Mouse (Mus musculus): ENCODE measurements around the gene Pde4dip. TPM values are rescaled to one million over a fixed set of nuclear protein-coding genes. Genes with fewer than 3 reads are reported as not detected.

Pde4dip gene
- polyA plus RNA-seq (2014; fragmentation: Nextera tagmentation; extraction: Ambion mirVana), result 27.6 and 29.1 TPM in 2 replicates

DNA sequence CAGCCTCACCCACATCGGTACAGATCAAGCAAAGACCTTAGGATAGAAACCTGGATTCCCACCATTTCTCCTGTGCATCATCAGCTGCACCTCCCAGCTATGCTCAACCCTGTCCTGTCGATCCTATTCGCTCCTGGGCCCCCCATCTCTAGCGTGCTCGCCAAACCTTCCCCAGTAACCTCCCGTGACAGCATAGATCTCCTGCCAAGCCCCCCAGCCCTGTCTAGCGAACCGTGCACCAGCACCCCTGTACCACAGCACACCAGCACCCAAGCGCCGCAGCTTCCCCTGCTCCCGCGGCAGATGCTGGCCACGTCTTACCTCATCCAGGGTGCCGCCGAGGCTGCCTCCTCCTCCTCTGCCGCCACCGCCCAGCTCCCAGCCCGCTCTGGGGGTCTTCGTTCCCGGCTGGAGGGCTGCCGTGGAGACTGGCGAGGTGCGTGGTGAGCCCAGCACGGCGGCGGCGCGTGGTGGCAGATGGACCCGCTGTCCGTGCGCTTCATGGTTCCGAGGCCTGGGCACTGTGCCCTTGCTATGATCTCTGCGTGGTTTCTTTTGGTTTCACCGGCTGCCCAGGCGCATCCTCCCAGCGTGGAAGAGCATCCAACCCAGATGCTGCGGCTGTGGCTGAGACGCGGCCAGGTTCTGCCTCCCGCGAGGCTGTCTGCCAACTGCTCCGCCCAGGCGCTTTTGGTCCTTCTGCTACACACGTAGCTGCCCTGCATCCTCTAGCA, at the start of gene Pde4dip:
Gene Pde4dip, minus strand, starts transcription at position 540 of the 734 bp plus-strand sequence.
- DNase-seq (ENCODE audit: low spot score, missing footprints), result peak; percentile 94
- no peaks in the 10 kb centered on the region for H3K4me1 ChIP-seq (ENCODE audit: control insufficient read depth, insufficient read depth, low read length)
- H3K9me3 ChIP-seq (ENCODE audit: control insufficient read depth, low read length), result no peaks in the 10 kb centered on the region
- peak within 1 kb of the TSS; percentile 47 for H3K4me3 ChIP-seq (ENCODE audit: low read depth, low read length)
- ATAC-seq (ENCODE audit: low FRiP score), result peak; percentile 70
- no peaks in the 10 kb centered on the region for H3K36me3 ChIP-seq (ENCODE audit: control insufficient read depth, insufficient read depth, low read length)
- H3K27ac ChIP-seq (ENCODE audit: low read depth, low read length), result no peak within 1 kb of the TSS
- H3K27me3 ChIP-seq (ENCODE audit: control insufficient read depth, insufficient read depth, low read length), result peaks cover 12% of the 10 kb centered on the region
- peak within 1 kb of the TSS; percentile 95 for H3K4me2 ChIP-seq
- peak within 1 kb of the TSS; percentile 67 for H3K9ac ChIP-seq (ENCODE audit: low read length)
- 1% methylated on average over 43 of the region's 44 CpGs for WGBS

GRCm38 (mm10) chr3:97937945-97938266, 49.4 kb upstream of the Pde4dip start:
- WGBS, result 45% methylated on average over 6 of the region's 6 CpGs
- Histone ChIP-seq H3K27ac (ENCODE audit: low read depth, low read length) (no peak overlapping the region; the same call in 1 of the 2 replicates), H3K4me1 (ENCODE audit: control insufficient read depth, insufficient read depth, low read length) (peaks cover 59% of the 10 kb centered on the region)

DNA sequence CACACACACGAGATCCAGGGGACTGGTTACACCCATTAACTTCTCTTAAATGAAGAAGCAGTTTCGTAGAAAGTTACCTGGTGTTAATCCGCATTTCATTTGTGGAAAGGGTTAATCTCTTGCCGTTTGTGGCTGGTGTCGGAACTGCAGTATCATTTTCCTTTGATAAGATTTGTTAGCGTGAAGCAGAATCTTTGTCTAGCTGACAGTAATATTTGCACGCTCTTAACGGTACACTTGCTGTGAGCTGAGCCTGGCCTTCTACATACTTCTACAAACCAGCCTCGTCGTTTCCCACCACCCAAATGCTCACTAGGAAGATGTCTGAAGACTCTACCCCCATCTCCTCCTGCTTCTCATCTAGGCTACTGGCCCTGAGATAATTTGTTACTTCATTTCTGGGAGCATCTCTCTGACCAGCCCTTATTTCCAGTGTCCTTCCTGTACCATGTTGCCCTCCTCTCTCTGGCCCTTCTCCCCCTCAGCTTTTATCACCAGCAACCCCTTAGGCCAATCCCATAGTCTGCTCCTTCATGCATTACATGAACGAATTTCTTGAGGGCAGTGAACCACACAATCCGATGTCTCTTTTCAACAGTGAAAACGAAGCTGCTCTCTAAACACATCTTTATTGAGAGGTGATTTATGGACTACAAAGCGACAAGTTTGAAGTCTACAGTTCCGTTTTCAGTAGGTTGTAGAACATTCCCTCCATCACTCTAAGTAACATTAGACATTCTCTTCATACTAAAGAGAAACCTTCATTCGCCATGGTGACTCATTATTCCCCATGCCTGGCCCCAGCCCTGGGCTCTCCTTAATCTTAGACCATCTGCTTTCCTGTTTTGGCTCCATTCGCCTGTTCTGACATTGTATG, 48.8 kb upstream of the Pde4dip start:
- no peaks in the 10 kb centered on the region for H3K36me3 ChIP-seq (ENCODE audit: control insufficient read depth, insufficient read depth, low read length)
- H3K27ac ChIP-seq (ENCODE audit: low read depth, low read length), result no peak overlapping the region
- peak; percentile 91 for DNase-seq (ENCODE audit: low spot score, missing footprints)
- no peak overlapping the region for H3K4me3 ChIP-seq (ENCODE audit: low read depth, low read length)
- 29% methylated on average over 17 of the region's 17 CpGs for WGBS
- no peak overlapping the region for H3K9ac ChIP-seq (ENCODE audit: low read length)
- peaks cover 56% of the 10 kb centered on the region for H3K4me1 ChIP-seq (ENCODE audit: control insufficient read depth, insufficient read depth, low read length)
- ATAC-seq (ENCODE audit: low FRiP score), result no peak
- H3K9me3 ChIP-seq (ENCODE audit: control insufficient read depth, low read length), result no peaks in the 10 kb centered on the region
- H3K27me3 ChIP-seq (ENCODE audit: control insufficient read depth, insufficient read depth, low read length), result peaks cover 6% of the 10 kb centered on the region
- no peak overlapping the region for H3K4me2 ChIP-seq

More at GRCm38 (mm10) chr3:97937945-97938266, 49.4 kb upstream of the Pde4dip start:
- Histone ChIP-seq H3K36me3 (ENCODE audit: control insufficient read depth, insufficient read depth, low read length) (no peaks in the 10 kb centered on the region), H3K27me3 (ENCODE audit: control insufficient read depth, insufficient read depth, low read length) (peaks cover 5% of the 10 kb centered on the region), H3K9me3 (ENCODE audit: control insufficient read depth, low read length) (no peaks in the 10 kb centered on the region), H3K4me2 (no peak overlapping the region), H3K9ac (ENCODE audit: low read length) (no peak overlapping the region), H3K4me3 (ENCODE audit: low read depth, low read length) (no peak overlapping the region)
- ATAC-seq (ENCODE audit: low FRiP score) (no peak), DNase-seq (ENCODE audit: low spot score, missing footprints) (no peak)

- Histone ChIP-seq H3K36me3 (ENCODE audit: control insufficient read depth, insufficient read depth, low read length) (no peaks in the 10 kb centered on the region), H3K4me3 (ENCODE audit: low read depth, low read length) (no peak overlapping the region), H3K27ac (ENCODE audit: low read depth, low read length) (no peak overlapping the region), H3K4me2 (no peak overlapping the region), H3K9me3 (ENCODE audit: control insufficient read depth, low read length) (no peaks in the 10 kb centered on the region), H3K27me3 (ENCODE audit: control insufficient read depth, insufficient read depth, low read length) (peaks cover 6% of the 10 kb centered on the region), H3K9ac (ENCODE audit: low read length) (no peak overlapping the region), H3K4me1 (ENCODE audit: control insufficient read depth, insufficient read depth, low read length) (peaks cover 31% of the 10 kb centered on the region)
- DNase-seq (ENCODE audit: low spot score, missing footprints), result peak; percentile 77
- WGBS, result 87% methylated on average over 6 of the region's 6 CpGs
- no peak for ATAC-seq (ENCODE audit: low FRiP score)
Measured at GRCm38 (mm10) chr3:97934331-97935300, 46.1 kb upstream of the Pde4dip start.

DNA sequence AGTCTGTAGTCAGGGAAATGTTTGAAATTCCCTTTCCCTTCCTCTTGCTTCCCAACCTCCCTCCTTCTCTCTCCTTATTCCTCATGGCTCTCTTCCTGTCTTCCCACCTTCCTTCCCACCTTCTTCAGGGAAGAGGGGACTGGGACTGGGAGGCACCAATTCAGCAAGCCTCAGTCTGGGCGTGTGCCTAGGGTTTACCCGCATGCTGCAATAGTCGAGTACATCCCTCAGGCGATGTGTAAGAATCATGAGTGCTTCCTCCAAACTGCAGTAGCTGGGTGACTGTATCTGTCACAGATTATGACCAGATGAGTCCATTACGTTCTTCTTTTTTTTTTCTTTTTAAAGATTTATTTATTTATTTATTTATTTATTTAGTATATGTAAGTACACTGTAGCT, 45.3 kb upstream of the Pde4dip start:
- no peaks in the 10 kb centered on the region for H3K9me3 ChIP-seq (ENCODE audit: control insufficient read depth, low read length)
- no peak overlapping the region for H3K27ac ChIP-seq (ENCODE audit: low read depth, low read length)
- H3K9ac ChIP-seq (ENCODE audit: low read length), result no peak overlapping the region
- H3K4me1 ChIP-seq (ENCODE audit: control insufficient read depth, insufficient read depth, low read length), result peaks cover 23% of the 10 kb centered on the region
- no peak for ATAC-seq (ENCODE audit: low FRiP score)
- DNase-seq (ENCODE audit: low spot score, missing footprints), result peak; percentile 77
- no peak overlapping the region for H3K4me2 ChIP-seq
- no peaks in the 10 kb centered on the region for H3K36me3 ChIP-seq (ENCODE audit: control insufficient read depth, insufficient read depth, low read length)
- 80% methylated on average over 5 of the region's 5 CpGs for WGBS
- H3K27me3 ChIP-seq (ENCODE audit: control insufficient read depth, insufficient read depth, low read length), result peaks cover 6% of the 10 kb centered on the region
- H3K4me3 ChIP-seq (ENCODE audit: low read depth, low read length), result no peak overlapping the region

DNA sequence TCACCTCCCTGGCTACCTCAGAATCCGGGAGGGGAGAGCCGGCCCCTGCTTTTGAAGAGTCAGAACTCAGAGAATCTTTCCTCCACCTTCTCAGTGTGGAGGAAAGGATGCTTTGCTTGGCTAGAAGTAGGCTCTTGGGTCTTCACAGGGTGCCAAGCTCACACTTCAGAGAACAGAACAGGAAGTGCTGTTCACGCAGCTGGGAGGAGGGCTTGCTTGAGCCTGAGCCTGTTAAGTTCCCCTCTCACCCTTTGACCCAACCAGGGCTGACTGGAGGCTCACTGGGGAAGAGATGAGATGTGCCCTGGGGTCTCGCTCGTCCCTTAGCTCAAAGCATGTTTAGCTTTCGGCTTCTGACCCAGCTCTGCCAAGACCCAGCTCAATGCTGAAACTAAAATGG, 44.7 kb upstream of the Pde4dip start:
- WGBS, result 24% methylated on average over 6 of the region's 6 CpGs
- H3K4me2 ChIP-seq, result no peak overlapping the region
- ATAC-seq (ENCODE audit: low FRiP score) (no peak), DNase-seq (ENCODE audit: low spot score, missing footprints) (peak; percentile 80)
- H3K4me3 ChIP-seq (ENCODE audit: low read depth, low read length), result no peak overlapping the region
- H3K27me3 ChIP-seq (ENCODE audit: control insufficient read depth, insufficient read depth, low read length), result peaks cover 6% of the 10 kb centered on the region
- no peak overlapping the region for H3K27ac ChIP-seq (ENCODE audit: low read depth, low read length)
- no peak overlapping the region for H3K9ac ChIP-seq (ENCODE audit: low read length)
- H3K9me3 ChIP-seq (ENCODE audit: control insufficient read depth, low read length), result no peaks in the 10 kb centered on the region
- H3K4me1 ChIP-seq (ENCODE audit: control insufficient read depth, insufficient read depth, low read length), result peaks cover 20% of the 10 kb centered on the region
- no peaks in the 10 kb centered on the region for H3K36me3 ChIP-seq (ENCODE audit: control insufficient read depth, insufficient read depth, low read length)

DNA sequence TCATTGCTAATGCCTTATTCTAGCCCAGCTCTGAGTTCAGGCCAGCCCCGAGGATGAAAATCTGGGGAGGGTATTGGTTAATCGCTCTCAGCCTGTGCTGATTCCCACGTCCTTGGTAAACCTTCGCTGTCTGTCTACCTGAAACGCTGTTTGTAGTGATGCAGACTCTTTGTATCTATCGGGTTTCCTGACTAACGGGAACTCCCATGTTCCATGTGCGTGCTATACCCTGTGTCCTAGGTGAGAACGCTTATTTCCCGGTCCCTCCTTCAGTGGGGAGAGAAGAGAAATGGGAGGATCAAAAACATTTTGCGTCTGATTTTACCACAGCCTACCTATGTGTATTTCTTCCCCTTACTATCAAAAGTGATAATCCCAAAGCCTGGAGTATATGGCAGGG, 44.3 kb upstream of the Pde4dip start:
- peaks cover 15% of the 10 kb centered on the region for H3K4me1 ChIP-seq (ENCODE audit: control insufficient read depth, insufficient read depth, low read length)
- ATAC-seq (ENCODE audit: low FRiP score), result no peak
- no peak overlapping the region for H3K4me3 ChIP-seq (ENCODE audit: low read depth, low read length)
- peak; percentile 81 for DNase-seq (ENCODE audit: low spot score, missing footprints)
- H3K27me3 ChIP-seq (ENCODE audit: control insufficient read depth, insufficient read depth, low read length), result peaks cover 6% of the 10 kb centered on the region
- 46% methylated on average over 11 of the region's 11 CpGs for WGBS
- no peak overlapping the region for H3K27ac ChIP-seq (ENCODE audit: low read depth, low read length)
- H3K9me3 ChIP-seq (ENCODE audit: control insufficient read depth, low read length), result no peaks in the 10 kb centered on the region
- H3K4me2 ChIP-seq, result no peak overlapping the region
- no peak overlapping the region for H3K9ac ChIP-seq (ENCODE audit: low read length)
- H3K36me3 ChIP-seq (ENCODE audit: control insufficient read depth, insufficient read depth, low read length), result no peaks in the 10 kb centered on the region

DNA sequence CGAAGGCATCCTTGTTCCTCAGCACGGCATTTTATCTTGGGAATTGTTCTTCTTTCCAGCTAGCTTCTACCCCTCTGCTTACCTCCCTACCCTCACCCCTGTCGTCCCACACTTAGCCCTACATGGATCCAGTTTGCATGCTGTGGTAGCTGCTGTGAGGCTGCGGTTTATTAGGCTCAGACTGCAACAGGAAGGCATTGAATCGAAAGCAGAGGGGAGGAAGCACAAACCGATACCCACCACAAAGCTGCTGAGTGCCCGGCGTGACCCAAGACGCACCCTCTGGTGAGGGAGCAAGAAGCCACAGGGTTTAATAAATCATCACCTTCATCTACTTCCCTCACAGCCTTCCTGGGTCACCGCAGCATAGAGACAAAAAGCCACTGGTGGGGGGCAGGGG, 43.6 kb upstream of the Pde4dip start:
- Histone ChIP-seq H3K9ac (ENCODE audit: low read length) (no peak overlapping the region), H3K9me3 (ENCODE audit: control insufficient read depth, low read length) (no peaks in the 10 kb centered on the region), H3K27me3 (ENCODE audit: control insufficient read depth, insufficient read depth, low read length) (peaks cover 6% of the 10 kb centered on the region), H3K27ac (ENCODE audit: low read depth, low read length) (no peak overlapping the region), H3K36me3 (ENCODE audit: control insufficient read depth, insufficient read depth, low read length) (no peaks in the 10 kb centered on the region), H3K4me1 (ENCODE audit: control insufficient read depth, insufficient read depth, low read length) (peaks cover 9% of the 10 kb centered on the region), H3K4me2 (no peak overlapping the region), H3K4me3 (ENCODE audit: low read depth, low read length) (no peak overlapping the region)
- ATAC-seq (ENCODE audit: low FRiP score) (no peak), DNase-seq (ENCODE audit: low spot score, missing footprints) (peak; percentile 80)
- 26% methylated on average over 10 of the region's 10 CpGs for WGBS
